ENCODE assay signal across 9 mouse cellular contexts in genomic region chr3:79811632-79812031, GRCm38 (mm10). TPM values are rescaled to one million over a fixed set of nuclear protein-coding genes. Genes with fewer than 3 reads are reported as not detected.
DNase-seq lines count a peak whose midpoint lies in the region; ATAC-seq and TF ChIP-seq lines count a peak whose summit lies in the region.
"Had no signal": no experiment of that assay in that cellular context is flagged by ENCODE, and none has a peak within 500 bp of the region (broad histone marks: within the 10 kb centered on the region; RNA-seq: fewer than 3 reads in every experiment).

No protein-coding gene starts in this region.

- H3K27ac ChIP-seq in heart, postnatal 0 days (ENCODE audit: low read depth), result no peak overlapping the region
- H3K27ac ChIP-seq in heart, embryonic 12.5 days (ENCODE audit: poor library complexity, severe bottlenecking), result no peak overlapping the region
- H3K27ac ChIP-seq in forebrain, embryonic 12.5 days, result no peak overlapping the region
- H3K27ac ChIP-seq: embryonic facial prominence, embryonic 13.5 days had no signal

- no peaks in the 10 kb centered on the region for H3K36me3 ChIP-seq in heart, postnatal 0 days (replicated peaks; ENCODE audit: control insufficient read depth, insufficient read depth, low read length)
- peaks cover 9% of the 10 kb centered on the region for H3K36me3 ChIP-seq in heart, embryonic 12.5 days
- no peaks in the 10 kb centered on the region for H3K36me3 ChIP-seq in E14TG2a.4 (ENCODE audit: insufficient read depth, low read length)
- H3K36me3 ChIP-seq in forebrain, embryonic 12.5 days (replicated peaks), result no peaks in the 10 kb centered on the region
- H3K36me3 ChIP-seq: embryonic facial prominence, embryonic 13.5 days had no signal

- no peaks in the 10 kb centered on the region for H3K9me3 ChIP-seq in heart, postnatal 0 days (replicated peaks; ENCODE audit: control insufficient read depth, low read length)
- H3K9me3 ChIP-seq in heart, embryonic 12.5 days (replicated peaks), result no peaks in the 10 kb centered on the region
- H3K9me3 ChIP-seq in E14TG2a.4 (ENCODE audit: low read length), result no peaks in the 10 kb centered on the region
- no peaks in the 10 kb centered on the region for H3K9me3 ChIP-seq in forebrain, embryonic 12.5 days
- H3K9me3 ChIP-seq: embryonic facial prominence, embryonic 13.5 days had no signal

- H3K27me3 ChIP-seq in heart, postnatal 0 days (ENCODE audit: control insufficient read depth, insufficient read depth, low read length), result no peaks in the 10 kb centered on the region
- H3K27me3 ChIP-seq in heart, embryonic 12.5 days (replicated peaks), result no peaks in the 10 kb centered on the region
- peaks cover 7% of the 10 kb centered on the region; the same call in 1 of the 2 replicates for H3K27me3 ChIP-seq in E14TG2a.4 (ENCODE audit: insufficient read depth, low read length)
- H3K27me3 ChIP-seq in forebrain, embryonic 12.5 days, result no peaks in the 10 kb centered on the region
- H3K27me3 ChIP-seq: embryonic facial prominence, embryonic 13.5 days had no signal

- no peak overlapping the region for H3K4me3 ChIP-seq in heart, postnatal 0 days (ENCODE audit: low read depth, low read length)
- H3K4me3 ChIP-seq in heart, embryonic 12.5 days, result no peak overlapping the region
- no peak overlapping the region for H3K4me3 ChIP-seq in E14TG2a.4 (replicated peaks; ENCODE audit: low read length)
- H3K4me3 ChIP-seq in forebrain, embryonic 12.5 days (replicated peaks), result no peak overlapping the region
- H3K4me3 ChIP-seq: embryonic facial prominence, embryonic 13.5 days had no signal

- H3K4me2 ChIP-seq in heart, postnatal 0 days (ENCODE audit: low read depth, low read length), result no peak overlapping the region
- H3K4me2 ChIP-seq in heart, embryonic 12.5 days, result no peak overlapping the region
- no peak overlapping the region for H3K4me2 ChIP-seq in forebrain, embryonic 12.5 days
- H3K4me2 ChIP-seq: embryonic facial prominence, embryonic 13.5 days had no signal

- H3K4me1 ChIP-seq in heart, postnatal 0 days (ENCODE audit: control insufficient read depth, insufficient read depth), result no peaks in the 10 kb centered on the region
- H3K4me1 ChIP-seq in heart, embryonic 12.5 days (replicated peaks), result no peaks in the 10 kb centered on the region
- no peaks in the 10 kb centered on the region for H3K4me1 ChIP-seq in E14TG2a.4 (replicated peaks; ENCODE audit: low read depth, low read length)
- H3K4me1 ChIP-seq in forebrain, embryonic 12.5 days, result no peaks in the 10 kb centered on the region
- H3K4me1 ChIP-seq: embryonic facial prominence, embryonic 13.5 days had no signal

- TF ChIP-seq CTCF in heart, postnatal 0 days (IDR thresholded peaks at IDR 0.05; ENCODE audit: low read depth), result peak; percentile 22
- TF ChIP-seq CTCF in E14TG2a.4 (conservative IDR thresholded peaks at IDR 0.05; ENCODE audit: low read length), result peak; percentile 60

- H3K9ac ChIP-seq in heart, postnatal 0 days (replicated peaks; ENCODE audit: low read depth, low read length), result no peak overlapping the region
- H3K9ac ChIP-seq in heart, embryonic 12.5 days, result no peak overlapping the region
- H3K9ac ChIP-seq in forebrain, embryonic 12.5 days, result no peak overlapping the region
- H3K9ac ChIP-seq: embryonic facial prominence, embryonic 13.5 days had no signal

- no peak for ATAC-seq in heart, postnatal 0 days (ENCODE audit: insufficient read depth, low read depth)
- no peak for ATAC-seq in heart, embryonic 12.5 days (ENCODE audit: insufficient number of reproducible peaks, low FRiP score)
- ATAC-seq in forebrain, embryonic 12.5 days (ENCODE audit: low FRiP score), result no peak

- DNase-seq in heart, postnatal 0 days (ENCODE audit: low spot score), result no peak
- peak; percentile 79 for DNase-seq in 3T3-L1 (ENCODE audit: low read depth, low spot score)
- DNase-seq in embryo, embryonic 11 days, result peak; percentile 23
- no peak for DNase-seq in ovary, adult 18-20 months (ENCODE audit: low spot score)
- DNase-seq in right cerebral cortex, postnatal 25 days, result no peak

- no peak for TF ChIP-seq EP300 in heart, postnatal 0 days (IDR thresholded peaks at IDR 0.05; ENCODE audit: low read depth)

- 56% methylated on average over 3 of the region's 3 CpGs for WGBS in heart, postnatal 0 days
- 44% methylated on average over 3 of the region's 3 CpGs for WGBS in heart, embryonic 12.5 days
- WGBS in forebrain, embryonic 12.5 days, result 37% methylated on average over 3 of the region's 3 CpGs

RNA-seq across cellular contexts. Expression of gene Tmem144, which starts 40.9 kb away (rescaled TPM):
- 7.9 and 15.1 TPM in 2 replicates for total RNA-seq in heart, postnatal 0 days (2014; rRNA removed; ENCODE audit: low replicate concordance)
- 11.3 and 12.2 TPM in 2 replicates for polyA plus RNA-seq in heart, postnatal 0 days (2015; fragmentation: Nextera tagmentation; extraction: Ambion mirVana)
- polyA plus RNA-seq in heart, embryonic 12.5 days (2016; fragmentation: Nextera tagmentation; extraction: Ambion mirVana), result 12.6 and 13.5 TPM in 2 replicates
- 3.7 and 4.3 TPM in 2 replicates for polyA plus RNA-seq in forebrain, embryonic 12.5 days (2016; fragmentation: Nextera tagmentation; extraction: Ambion mirVana)

Comparison
In these comparisons a context has a peak if more than half of its experiments do, and no peak if none do; other contexts are left out.
1. DNase-seq: peak in 3T3-L1 (single experiment) and embryo, embryonic 11 days (single experiment); none in heart, postnatal 0 days (single experiment), ovary, adult 18-20 months (single experiment) and right cerebral cortex, postnatal 25 days (single experiment).